Mouse (Mus musculus): ENCODE results near the gene Tmem169.

DNA sequence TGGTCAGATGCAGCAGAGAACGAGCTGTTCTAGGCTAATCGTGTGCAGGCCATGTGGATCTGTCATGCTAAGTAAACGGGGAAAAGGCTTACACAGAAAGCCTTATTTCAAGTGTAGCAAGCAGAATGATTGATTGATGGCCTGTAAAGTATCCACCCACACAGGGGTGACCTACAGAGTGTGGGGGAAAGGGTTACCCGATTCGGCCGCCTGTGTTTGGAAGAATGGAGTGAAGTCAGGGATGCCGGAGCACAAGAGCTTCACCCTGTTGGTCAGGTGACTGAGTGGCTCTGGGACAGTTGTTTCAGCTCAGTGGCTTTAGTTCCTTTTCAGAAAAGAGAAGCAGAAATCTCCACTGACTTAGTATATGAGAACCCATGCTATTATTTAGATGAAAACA is 32.7 kb downstream of the Tmem169 start:
- TF ChIP-seq POLR2A (IDR thresholded peaks at IDR 0.05; ENCODE audit: borderline replicate concordance, extremely low read depth, low read depth, low read length) (no peak), CTCF (IDR thresholded peaks at IDR 0.05; ENCODE audit: insufficient read depth, low read length) (no peak)

Data from lung, adult 2 months (tissue).